Mouse (Mus musculus) lung, embryonic 14.5 days (tissue): ENCODE data around the gene 4930516K23Rik. TPM values are rescaled to one million over a fixed set of nuclear protein-coding genes. Genes with fewer than 3 reads are reported as not detected.

Source experiments
- ATAC-seq: fragments of 200-750 bp; cut with Nextera tagmentation; 2 replicates; pipeline ENCODE4 v1.8.0; 2017; ENCODE audit warnings: mild to moderate bottlenecking, moderate TSS enrichment, moderate library complexity; ENCODE audit not compliant: insufficient read depth
- DNase-seq: peaks from one replicate; pipeline ENCODE4 v3.0.0-alpha.2; 2015
- H3K27ac ChIP-seq: fragments of 300-500 bp; sonication (generic); 2 replicates; pipeline ENCODE4 v1.5.1; 2014; ENCODE audit warnings: low read depth, mild to moderate bottlenecking, moderate library complexity
- H3K27me3 ChIP-seq: fragments of 300-500 bp; sonication (generic); 2 replicates; pipeline ENCODE4 v1.6.1; 2014; ENCODE audit warnings: low read length, control low read depth; ENCODE audit not compliant: insufficient read depth
- H3K36me3 ChIP-seq: fragments of 300-500 bp; sonication (generic); 2 replicates; pipeline ENCODE4 v1.6.1; 2014; ENCODE audit warnings: control low read depth; ENCODE audit not compliant: insufficient read depth
- H3K4me1 ChIP-seq: fragments of 300-500 bp; sonication (generic); 2 replicates; pipeline ENCODE4 v1.6.1; 2014; ENCODE audit warnings: antibody characterized with exemption, control low read depth; ENCODE audit not compliant: insufficient read depth
- H3K4me2 ChIP-seq: fragments of 300-500 bp; sonication (generic); 2 replicates; pipeline ENCODE4 v1.6.1; 2014; ENCODE audit warnings: mild to moderate bottlenecking
- H3K4me3 ChIP-seq: fragments of 300-500 bp; sonication (generic); 2 replicates; pipeline ENCODE4 v1.5.1; 2014; ENCODE audit warnings: low read depth, low read length
- H3K9ac ChIP-seq: fragments of 300-500 bp; sonication (generic); 2 replicates; pipeline ENCODE4 v1.6.1; 2014
- H3K9me3 ChIP-seq: fragments of 300-500 bp; sonication (generic); 2 replicates; pipeline ENCODE4 v1.6.1; 2016; ENCODE audit warnings: low read depth, low read length, control low read depth
- CTCF ChIP-seq: IDR thresholded peaks from 2 replicates; pipeline ENCODE4 v1.5.1; 2016; ENCODE audit warnings: antibody characterized with exemption, low read depth
- WGBS: fragments of 180-500 bp; shearing (Covaris S2); extraction: QIAGEN DNeasy Blood & Tissue Kit; methylation state at CpG from one replicate; pipeline ENCODE4 v1.1.7; 2014; 5-methylcytosine and 5-hydroxymethylcytosine counted together
- polyA plus RNA-seq: library from polyadenylated mRNA; unstranded; fragments of >200 nt; fragmentation: Nextera tagmentation; extraction: Ambion mirVana; gene quantifications from 2 replicates; pipeline ENCODE4 v1.2.1, GENCODE M21; 2014

Gene 4930516K23Rik
- polyA plus RNA-seq, 1 experiment from 2014 or later = not detected

DNA sequence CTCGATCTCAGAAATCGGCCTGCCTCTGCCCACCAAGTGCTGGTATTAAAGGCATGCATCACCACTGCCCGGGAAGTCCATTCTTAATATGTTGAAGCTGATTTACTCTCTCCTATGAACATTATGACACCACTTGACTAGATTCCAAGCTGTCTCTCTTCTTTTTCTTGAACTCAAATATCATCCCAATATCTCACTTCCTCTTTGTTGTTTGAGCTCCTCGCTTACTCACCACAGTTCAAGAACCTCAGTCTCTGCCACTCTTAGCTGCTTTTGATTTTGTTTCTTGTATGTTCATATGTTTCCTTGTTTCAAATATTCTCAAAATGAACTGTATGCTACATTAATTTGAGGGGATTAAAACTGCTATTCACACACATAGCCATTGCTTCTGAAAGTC lies 10.5 kb downstream of the 4930516K23Rik start:
- Histone ChIP-seq H3K9me3 (no peaks in the 10 kb centered on the region), H3K27ac (no peak overlapping the region), H3K9ac (no peak overlapping the region), H3K4me3 (no peak overlapping the region), H3K27me3 (no peaks in the 10 kb centered on the region), H3K4me1 (no peaks in the 10 kb centered on the region), H3K4me2 (no peak overlapping the region), H3K36me3 (no peaks in the 10 kb centered on the region)
- 89% methylated on average over 4 of the region's 4 CpGs for WGBS
- DNase-seq (no peak), ATAC-seq (no peak)
- no peak for TF ChIP-seq CTCF

- DNase-seq (no peak), ATAC-seq (no peak)
- H3K4me3 ChIP-seq = no peak within 1 kb of the TSS
- H3K27me3 ChIP-seq = no peaks in the 10 kb centered on the region
- no peaks in the 10 kb centered on the region for H3K4me1 ChIP-seq
- no peaks in the 10 kb centered on the region for H3K9me3 ChIP-seq
- TF ChIP-seq CTCF = no peak
- H3K9ac ChIP-seq = no peak within 1 kb of the TSS
- WGBS = 70% methylated on average over 1 of the region's 1 CpGs
- H3K4me2 ChIP-seq = no peak within 1 kb of the TSS
- no peaks in the 10 kb centered on the region for H3K36me3 ChIP-seq
- H3K27ac ChIP-seq = no peak within 1 kb of the TSS
Measured at GRCm38 (mm10) chr7:104035145-104035544, 26.1 kb downstream of the 4930516K23Rik start, which contains the start of gene Olfr641. TSS of gene Olfr641 (plus strand) at chr7:104035445.

DNA sequence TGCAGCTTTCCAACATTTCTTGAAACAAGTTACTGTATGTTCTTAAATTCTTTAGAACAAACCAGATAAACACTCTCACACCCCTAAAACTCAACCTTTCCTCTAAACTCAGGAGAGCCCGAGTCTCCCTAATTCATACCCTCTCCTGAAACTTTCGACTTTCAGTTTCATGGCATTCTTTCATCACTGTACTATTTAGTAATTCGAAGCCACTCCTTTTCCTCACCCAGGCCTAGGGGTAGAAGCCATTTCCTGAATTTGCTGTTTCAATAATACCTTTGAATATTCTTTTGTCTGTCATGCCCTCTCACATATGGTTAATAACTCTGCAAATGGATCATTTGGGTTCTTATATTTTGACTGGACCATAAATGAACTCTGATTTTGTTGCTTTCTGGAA lies 34.3 kb downstream of the 4930516K23Rik start:
- H3K27ac ChIP-seq = no peak overlapping the region
- no peak overlapping the region for H3K4me2 ChIP-seq
- no peaks in the 10 kb centered on the region for H3K4me1 ChIP-seq
- DNase-seq (no peak), ATAC-seq (no peak)
- H3K9me3 ChIP-seq = no peaks in the 10 kb centered on the region
- H3K9ac ChIP-seq = no peak overlapping the region
- no peak overlapping the region for H3K4me3 ChIP-seq
- H3K36me3 ChIP-seq = no peaks in the 10 kb centered on the region
- 77% methylated on average over 3 of the region's 3 CpGs for WGBS
- TF ChIP-seq CTCF = no peak
- no peaks in the 10 kb centered on the region for H3K27me3 ChIP-seq

GRCm38 (mm10) chr7:104025473-104025872 lies 35.8 kb downstream of the 4930516K23Rik start, which contains the start of gene Olfr640:
TSS of gene Olfr640 (minus strand) at chr7:104025573.
- no peak within 1 kb of the TSS for H3K4me3 ChIP-seq
- H3K9me3 ChIP-seq = no peaks in the 10 kb centered on the region
- DNase-seq (no peak), ATAC-seq (no peak)
- no peaks in the 10 kb centered on the region for H3K36me3 ChIP-seq
- H3K9ac ChIP-seq = no peak within 1 kb of the TSS
- no peak within 1 kb of the TSS for H3K27ac ChIP-seq
- no peak within 1 kb of the TSS for H3K4me2 ChIP-seq
- WGBS = 77% methylated on average over 6 of the region's 6 CpGs
- no peaks in the 10 kb centered on the region for H3K4me1 ChIP-seq
- H3K27me3 ChIP-seq = no peaks in the 10 kb centered on the region
- no peak for TF ChIP-seq CTCF

DNA sequence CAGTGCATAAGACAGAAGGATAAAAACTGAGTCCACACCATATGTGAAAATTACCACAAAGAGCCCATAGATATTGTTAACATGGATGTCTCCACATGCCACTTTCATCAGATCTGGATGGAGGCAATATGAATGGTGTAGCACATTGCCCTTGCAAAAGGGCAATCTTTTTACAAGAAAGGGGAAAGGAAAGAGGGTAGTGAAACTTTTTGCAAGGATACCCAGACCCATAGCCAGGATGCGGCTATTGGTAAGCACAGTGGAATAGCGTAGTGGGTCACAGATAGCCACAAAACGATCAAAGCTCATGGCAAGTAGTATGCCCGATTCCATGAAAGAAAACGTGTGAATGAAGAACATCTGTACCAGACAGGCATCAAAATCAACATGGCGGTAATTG lies 39.6 kb downstream of the 4930516K23Rik start:
- H3K36me3 ChIP-seq = no peaks in the 10 kb centered on the region
- no peak overlapping the region for H3K4me2 ChIP-seq
- no peaks in the 10 kb centered on the region for H3K27me3 ChIP-seq
- H3K27ac ChIP-seq = no peak overlapping the region
- WGBS = 91% methylated on average over 6 of the region's 6 CpGs
- DNase-seq = no peak
- no peak for TF ChIP-seq CTCF
- no peaks in the 10 kb centered on the region for H3K4me1 ChIP-seq
- ATAC-seq = no peak
- H3K9ac ChIP-seq = no peak overlapping the region
- H3K4me3 ChIP-seq = no peak overlapping the region
- H3K9me3 ChIP-seq = no peaks in the 10 kb centered on the region

DNA sequence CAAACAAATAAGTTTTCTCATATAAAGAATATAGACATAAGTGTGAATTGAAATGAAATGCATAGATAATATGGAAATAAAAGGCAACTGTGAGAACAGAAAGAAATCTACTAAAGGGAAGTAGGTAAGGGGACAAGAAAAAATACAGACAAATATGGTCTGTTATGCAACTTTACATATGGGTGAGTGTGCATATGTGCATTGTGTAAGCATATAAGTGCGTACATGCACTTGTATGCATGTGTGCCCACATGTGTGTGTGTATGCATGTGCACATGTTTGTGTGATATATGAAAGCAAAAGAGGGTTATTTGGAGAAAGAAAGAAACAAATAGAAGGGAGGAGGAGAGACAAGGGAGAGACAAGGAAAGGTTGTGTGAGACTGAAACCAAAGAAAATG lies 42.3 kb downstream of the 4930516K23Rik start:
- no peaks in the 10 kb centered on the region for H3K4me1 ChIP-seq
- DNase-seq (no peak), ATAC-seq (no peak)
- H3K4me3 ChIP-seq = no peak overlapping the region
- H3K4me2 ChIP-seq = no peak overlapping the region
- H3K9ac ChIP-seq = no peak overlapping the region
- no peaks in the 10 kb centered on the region for H3K27me3 ChIP-seq
- TF ChIP-seq CTCF = no peak
- no peaks in the 10 kb centered on the region for H3K36me3 ChIP-seq
- 81% methylated on average over 1 of the region's 1 CpGs for WGBS
- H3K9me3 ChIP-seq = no peaks in the 10 kb centered on the region
- H3K27ac ChIP-seq = no peak overlapping the region

DNA sequence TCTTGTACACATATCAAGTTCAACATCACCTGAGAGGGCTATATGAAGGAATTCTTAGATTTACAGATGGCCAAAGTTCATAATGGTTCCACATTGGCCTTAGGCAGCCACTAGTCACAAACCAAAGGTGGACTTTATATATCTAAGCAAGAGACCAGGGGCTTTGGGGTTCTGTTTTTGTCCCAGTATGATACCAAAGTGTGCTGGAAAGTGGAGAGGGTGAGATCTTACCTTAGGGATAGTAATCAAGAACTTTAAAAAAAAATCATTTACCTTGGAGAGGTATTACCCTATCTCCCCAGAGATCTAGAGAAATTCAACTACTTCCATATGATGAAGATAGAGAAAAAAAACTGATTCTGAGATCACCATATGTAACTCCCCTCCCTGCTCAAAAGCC lies 44.0 kb downstream of the 4930516K23Rik start, which contains the start of gene Olfr639:
TSS of gene Olfr639 (minus strand) at position 101 of the 400 bp plus-strand sequence.
- DNase-seq (no peak), ATAC-seq (no peak)
- H3K4me2 ChIP-seq = no peak within 1 kb of the TSS
- H3K4me3 ChIP-seq = no peak within 1 kb of the TSS
- TF ChIP-seq CTCF = no peak
- no peaks in the 10 kb centered on the region for H3K27me3 ChIP-seq
- H3K9me3 ChIP-seq = no peaks in the 10 kb centered on the region
- no peak within 1 kb of the TSS for H3K27ac ChIP-seq
- no peaks in the 10 kb centered on the region for H3K36me3 ChIP-seq
- no peak within 1 kb of the TSS for H3K9ac ChIP-seq
- no peaks in the 10 kb centered on the region for H3K4me1 ChIP-seq

Other genes starting within 250 kb of the 4930516K23Rik start
- 3,031 and 3,067 TPM in 2 replicates for gene Hbb-bt, start 247.4 kb downstream of the 4930516K23Rik start, polyA plus RNA-seq
- gene Hbb-bs, start 233.3 kb downstream of the 4930516K23Rik start, polyA plus RNA-seq = 7,232 and 7,259 TPM in 2 replicates
- not detected in 2 replicates for gene Hbb-bh2, start 220.9 kb downstream of the 4930516K23Rik start, polyA plus RNA-seq
- 9.2 and 18.0 TPM in 2 replicates for gene Hbb-bh1, start 218.3 kb downstream of the 4930516K23Rik start, polyA plus RNA-seq
- gene Hbb-y, start 208.2 kb downstream of the 4930516K23Rik start, polyA plus RNA-seq = 1,485 and 1,968 TPM in 2 replicates
- gene Olfr66, start 175.2 kb downstream of the 4930516K23Rik start, polyA plus RNA-seq = not detected in 2 replicates
- gene Olfr64, start 167.0 kb downstream of the 4930516K23Rik start, polyA plus RNA-seq = not detected in 2 replicates
- gene Olfr65, start 158.0 kb downstream of the 4930516K23Rik start, polyA plus RNA-seq = not detected in 2 replicates
- gene Olfr631, start 132.6 kb downstream of the 4930516K23Rik start, polyA plus RNA-seq = not detected in 2 replicates
- not detected in 2 replicates for gene Olfr632, start 127.1 kb downstream of the 4930516K23Rik start, polyA plus RNA-seq
- gene Olfr633, start 117.0 kb downstream of the 4930516K23Rik start, polyA plus RNA-seq = not detected in 2 replicates
- not detected in 2 replicates for gene Olfr635, start 90.3 kb downstream of the 4930516K23Rik start, polyA plus RNA-seq
- gene Olfr638, start 62.7 kb downstream of the 4930516K23Rik start, polyA plus RNA-seq = not detected in 2 replicates
- not detected in 2 replicates for gene Olfr639, start 44.1 kb downstream of the 4930516K23Rik start, polyA plus RNA-seq
- gene Olfr640, start 35.9 kb downstream of the 4930516K23Rik start, polyA plus RNA-seq = not detected in 2 replicates
- gene Olfr641, start 26.0 kb downstream of the 4930516K23Rik start, polyA plus RNA-seq = not detected in 2 replicates
- not detected in 2 replicates for gene Olfr642, start 8.8 kb downstream of the 4930516K23Rik start, polyA plus RNA-seq
- gene Olfr644, start 10.4 kb upstream of the 4930516K23Rik start, polyA plus RNA-seq = not detected in 2 replicates
- gene Olfr645, start 24.0 kb upstream of the 4930516K23Rik start, polyA plus RNA-seq = not detected in 2 replicates
- not detected in 2 replicates for gene Olfr646, start 43.4 kb upstream of the 4930516K23Rik start, polyA plus RNA-seq
- not detected in 2 replicates for gene Ubqln5, start 68.4 kb upstream of the 4930516K23Rik start, polyA plus RNA-seq
- gene Olfr643, start 76.0 kb upstream of the 4930516K23Rik start, polyA plus RNA-seq = not detected in 2 replicates
- not detected in 2 replicates for gene Ubqln3, start 81.8 kb upstream of the 4930516K23Rik start, polyA plus RNA-seq
- not detected in 2 replicates for gene Ubqlnl, start 89.1 kb upstream of the 4930516K23Rik start, polyA plus RNA-seq
- gene Olfm5, start 103.4 kb upstream of the 4930516K23Rik start, polyA plus RNA-seq = 0.08 TPM in 1 of 2 replicates, not detected in the other
- gene Olfr648, start 121.9 kb upstream of the 4930516K23Rik start, polyA plus RNA-seq = 0.32 and 0.37 TPM in 2 replicates
- gene Olfr649, start 134.5 kb upstream of the 4930516K23Rik start, polyA plus RNA-seq = not detected in 2 replicates
- 0.62 and 1.1 TPM in 2 replicates for gene Trim6, start 157.3 kb upstream of the 4930516K23Rik start, polyA plus RNA-seq
- gene Trim34a, start 183.0 kb upstream of the 4930516K23Rik start, polyA plus RNA-seq = 1.4 and 1.6 TPM in 2 replicates
- gene Trim5, start 226.6 kb upstream of the 4930516K23Rik start, polyA plus RNA-seq = 0.28 and 0.30 TPM in 2 replicates